Mouse (Mus musculus) limb, embryonic 13.5 days (tissue): ENCODE measurements around the gene Flnb. TPM values are rescaled to one million over a fixed set of nuclear protein-coding genes. Genes with fewer than 3 reads are reported as not detected.

ENCODE experiments used
- ATAC-seq: fragments of 200-750 bp; cut with Nextera tagmentation; 2 replicates; pipeline ENCODE4 v1.8.0; 2017; ENCODE audit warnings: low read depth, moderate number of reproducible peaks, moderate TSS enrichment; ENCODE audit not compliant: low FRiP score
- H3K27ac ChIP-seq: fragments of 300-500 bp; sonication (generic); 2 replicates; pipeline ENCODE4 v1.5.1; 2015; ENCODE audit warnings: inconsistent platforms, mild to moderate bottlenecking, moderate library complexity
- H3K27me3 ChIP-seq: fragments of 300-500 bp; sonication (generic); 2 replicates; pipeline ENCODE4 v1.6.1; 2015; ENCODE audit warnings: mild to moderate bottlenecking, inconsistent platforms
- H3K36me3 ChIP-seq: fragments of 300-500 bp; sonication (generic); 2 replicates; pipeline ENCODE4 v1.6.1; 2015; ENCODE audit warnings: inconsistent platforms, mild to moderate bottlenecking, moderate library complexity
- H3K4me1 ChIP-seq: fragments of 300-500 bp; sonication (generic); 2 replicates; pipeline ENCODE4 v1.6.1; 2015; ENCODE audit warnings: inconsistent platforms
- H3K4me2 ChIP-seq: fragments of 300-500 bp; sonication (generic); replicated peaks from 2 replicates; pipeline ENCODE4 v1.6.1; 2015; ENCODE audit warnings: inconsistent platforms, mild to moderate bottlenecking, moderate library complexity
- H3K4me3 ChIP-seq: fragments of 300-500 bp; sonication (generic); 2 replicates; pipeline ENCODE4 v1.5.1; 2015; ENCODE audit warnings: moderate library complexity, mild to moderate bottlenecking, inconsistent platforms
- H3K9ac ChIP-seq: fragments of 300-500 bp; sonication (generic); 2 replicates; pipeline ENCODE4 v1.6.1; 2015; ENCODE audit warnings: mild to moderate bottlenecking, inconsistent platforms
- H3K9me3 ChIP-seq: fragments of 300-500 bp; sonication (generic); 2 replicates; pipeline ENCODE4 v1.6.1; 2016; ENCODE audit warnings: inconsistent platforms
- WGBS: fragments of 180-500 bp; shearing (Covaris S2); methylation state at CpG from one replicate; pipeline ENCODE4 v1.1.7; 2015; 5-methylcytosine and 5-hydroxymethylcytosine counted together
- polyA plus RNA-seq: library from polyadenylated mRNA; unstranded; fragments of >200 nt; fragmentation: Nextera tagmentation; extraction: Ambion mirVana; gene quantifications from 2 replicates; pipeline ENCODE4 v1.2.1, GENCODE M21; 2015

Gene Flnb
- polyA plus RNA-seq, 1 experiment from 2014 or later: 45.3 TPM

DNA sequence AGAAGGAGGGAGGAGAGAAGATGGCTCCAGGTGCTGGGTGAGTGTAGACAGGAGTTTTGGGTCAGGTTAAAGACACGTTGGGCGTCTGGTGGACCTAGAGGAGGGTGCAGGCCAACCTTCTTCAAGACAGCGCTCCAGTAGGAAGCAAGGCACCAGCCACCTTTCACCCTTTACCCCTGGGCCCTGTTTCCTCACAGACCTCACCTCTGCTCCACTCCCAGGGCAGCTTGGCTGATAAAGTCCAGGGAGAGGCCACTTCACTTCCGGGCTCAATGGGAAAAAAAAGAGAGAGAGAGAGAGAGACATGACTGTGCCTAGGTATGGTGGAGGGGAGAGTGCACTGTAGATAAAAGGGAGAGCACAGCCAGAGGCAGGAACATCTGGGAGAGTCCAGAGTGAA lies 10.0 kb upstream of the Flnb start:
- no peak overlapping the region for H3K4me2 ChIP-seq
- H3K9ac ChIP-seq: no peak overlapping the region
- H3K4me1 ChIP-seq: no peaks in the 10 kb centered on the region
- peaks cover 6% of the 10 kb centered on the region; the same call in 1 of the 2 replicates for H3K9me3 ChIP-seq
- ATAC-seq: no peak
- WGBS: 72% methylated on average over 4 of the region's 4 CpGs
- H3K4me3 ChIP-seq: no peak overlapping the region
- no peaks in the 10 kb centered on the region for H3K36me3 ChIP-seq
- no peak overlapping the region for H3K27ac ChIP-seq
- H3K27me3 ChIP-seq: no peaks in the 10 kb centered on the region

DNA sequence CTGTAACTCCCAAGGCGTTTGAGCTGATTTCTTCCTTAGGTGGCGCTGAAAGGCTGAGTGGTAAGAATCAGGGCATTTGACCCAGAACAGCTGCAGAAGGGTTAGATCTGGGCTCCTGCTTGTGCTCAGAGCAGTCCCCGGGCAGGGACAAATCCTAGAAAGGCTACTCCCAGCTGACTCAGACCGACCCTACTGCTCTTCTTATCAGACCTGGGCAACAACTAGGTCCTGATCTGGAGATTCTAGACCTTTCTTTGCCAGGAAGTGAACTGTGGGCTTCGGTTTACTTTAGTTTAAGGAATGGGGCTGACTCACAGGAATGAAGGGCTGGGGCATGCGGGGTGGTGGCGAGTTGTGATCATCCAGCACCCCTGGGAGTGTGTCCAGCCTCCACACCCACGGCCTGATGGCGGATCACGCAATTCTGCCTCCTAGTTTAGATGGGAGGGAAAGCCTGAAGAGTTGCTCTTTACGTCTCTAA lies 9.2 kb upstream of the Flnb start:
- Histone ChIP-seq H3K27ac (no peak overlapping the region), H3K9me3 (peaks cover 6% of the 10 kb centered on the region; the same call in 1 of the 2 replicates), H3K36me3 (no peaks in the 10 kb centered on the region), H3K4me2 (no peak overlapping the region), H3K4me3 (no peak overlapping the region), H3K27me3 (no peaks in the 10 kb centered on the region), H3K4me1 (no peaks in the 10 kb centered on the region), H3K9ac (no peak overlapping the region)
- 73% methylated on average over 11 of the region's 11 CpGs for WGBS
- ATAC-seq: no peak

- Histone ChIP-seq H3K4me1 (no peaks in the 10 kb centered on the region), H3K9ac (no peak overlapping the region), H3K9me3 (peaks cover 6% of the 10 kb centered on the region; the same call in 1 of the 2 replicates), H3K4me2 (no peak overlapping the region), H3K27ac (no peak overlapping the region), H3K36me3 (no peaks in the 10 kb centered on the region), H3K27me3 (no peaks in the 10 kb centered on the region), H3K4me3 (no peak overlapping the region)
- WGBS: 82% methylated on average over 12 of the region's 12 CpGs
- no peak for ATAC-seq
Observed at GRCm38 (mm10) chr14:7809043-7809955, 8.5 kb upstream of the Flnb start.

GRCm38 (mm10) chr14:7818463-7819121 lies 835 bp downstream of the Flnb start:
- no peaks in the 10 kb centered on the region for H3K27me3 ChIP-seq
- 0 out of 2 replicates have a peak, but pooled peaks have one; percentile 3 for ATAC-seq
- H3K27ac ChIP-seq: peak overlapping the region; percentile 73
- no peaks in the 10 kb centered on the region for H3K9me3 ChIP-seq
- H3K4me3 ChIP-seq: peak overlapping the region; percentile 87
- peak overlapping the region; percentile 90 for H3K9ac ChIP-seq
- H3K36me3 ChIP-seq: 0 out of 2 replicates have a peak, but pooled peaks cover 3% of the 10 kb centered on the region
- H3K4me2 ChIP-seq: peak overlapping the region; percentile 92
- peaks cover 47% of the 10 kb centered on the region for H3K4me1 ChIP-seq
- WGBS: under 1% methylated on average over 36 of the region's 36 CpGs

DNA sequence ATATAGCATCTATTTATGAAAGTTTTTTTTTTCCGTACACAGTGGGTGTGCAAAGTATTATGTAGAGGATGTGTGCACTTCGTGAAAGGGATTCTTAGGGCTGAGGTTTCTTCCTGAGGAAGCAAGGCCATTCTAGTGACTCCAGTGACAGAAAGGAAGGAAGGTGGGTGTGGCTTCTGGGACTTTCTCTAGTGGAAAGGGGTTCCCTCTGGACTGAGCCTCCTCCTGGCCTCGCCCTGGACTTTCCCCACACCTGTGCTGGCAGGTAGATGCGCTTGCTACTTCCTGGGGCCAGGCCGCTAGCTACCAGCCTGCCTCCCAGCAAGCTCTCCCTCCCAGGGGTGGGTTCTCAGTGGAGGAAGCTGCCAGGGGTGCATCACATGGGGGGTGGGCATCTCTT lies 1.7 kb downstream of the Flnb start:
- Histone ChIP-seq H3K27ac (no peak overlapping the region), H3K4me1 (peaks cover 53% of the 10 kb centered on the region), H3K4me3 (peak overlapping the region; percentile 87), H3K27me3 (no peaks in the 10 kb centered on the region), H3K4me2 (peak overlapping the region; percentile 92), H3K9me3 (no peaks in the 10 kb centered on the region), H3K36me3 (0 out of 2 replicates have a peak, but pooled peaks cover 3% of the 10 kb centered on the region), H3K9ac (peak overlapping the region; percentile 90)
- WGBS: 68% methylated on average over 5 of the region's 5 CpGs
- no peak for ATAC-seq

- H3K9ac ChIP-seq: peak overlapping the region; percentile 90
- H3K36me3 ChIP-seq: 0 out of 2 replicates have a peak, but pooled peaks cover 3% of the 10 kb centered on the region
- ATAC-seq: no peak
- peak overlapping the region; percentile 87 for H3K4me3 ChIP-seq
- no peaks in the 10 kb centered on the region for H3K9me3 ChIP-seq
- peaks cover 72% of the 10 kb centered on the region for H3K4me1 ChIP-seq
- no peaks in the 10 kb centered on the region for H3K27me3 ChIP-seq
- H3K4me2 ChIP-seq: peak overlapping the region; percentile 92
- WGBS: 50% methylated on average over 8 of the region's 8 CpGs
- H3K27ac ChIP-seq: peak overlapping the region; percentile 6; the same call in 1 of the 2 replicates
Observed at GRCm38 (mm10) chr14:7821341-7821740, 3.6 kb downstream of the Flnb start.

DNA sequence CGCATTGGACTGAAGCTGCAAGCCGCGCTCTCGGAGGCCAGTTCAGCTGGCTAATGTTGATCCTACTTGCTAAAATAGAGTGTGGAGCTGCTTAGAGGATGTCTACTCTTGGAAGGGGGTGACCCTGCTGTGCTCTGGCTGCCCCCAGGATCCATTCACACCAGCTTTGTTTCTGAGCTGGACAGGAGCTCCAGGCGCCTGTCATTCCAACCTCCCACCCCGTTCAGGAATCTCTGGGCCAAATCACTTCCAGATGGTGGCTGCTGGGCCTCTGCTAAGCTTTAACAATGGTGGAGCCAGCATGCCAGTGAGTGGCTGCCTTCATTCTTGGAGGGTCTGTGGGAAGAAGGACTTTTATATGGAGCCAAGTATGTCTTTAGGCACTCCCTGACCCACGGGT lies 4.9 kb downstream of the Flnb start:
- WGBS: 17% methylated on average over 7 of the region's 7 CpGs
- Histone ChIP-seq H3K36me3 (0 out of 2 replicates have a peak, but pooled peaks cover 3% of the 10 kb centered on the region), H3K4me3 (peak overlapping the region; percentile 87), H3K4me2 (peak overlapping the region; percentile 92), H3K9ac (no peak overlapping the region; the same call in 1 of the 2 replicates), H3K9me3 (no peaks in the 10 kb centered on the region), H3K27me3 (no peaks in the 10 kb centered on the region), H3K27ac (peak overlapping the region; percentile 86), H3K4me1 (peaks cover 84% of the 10 kb centered on the region)
- ATAC-seq: peak; percentile 62

DNA sequence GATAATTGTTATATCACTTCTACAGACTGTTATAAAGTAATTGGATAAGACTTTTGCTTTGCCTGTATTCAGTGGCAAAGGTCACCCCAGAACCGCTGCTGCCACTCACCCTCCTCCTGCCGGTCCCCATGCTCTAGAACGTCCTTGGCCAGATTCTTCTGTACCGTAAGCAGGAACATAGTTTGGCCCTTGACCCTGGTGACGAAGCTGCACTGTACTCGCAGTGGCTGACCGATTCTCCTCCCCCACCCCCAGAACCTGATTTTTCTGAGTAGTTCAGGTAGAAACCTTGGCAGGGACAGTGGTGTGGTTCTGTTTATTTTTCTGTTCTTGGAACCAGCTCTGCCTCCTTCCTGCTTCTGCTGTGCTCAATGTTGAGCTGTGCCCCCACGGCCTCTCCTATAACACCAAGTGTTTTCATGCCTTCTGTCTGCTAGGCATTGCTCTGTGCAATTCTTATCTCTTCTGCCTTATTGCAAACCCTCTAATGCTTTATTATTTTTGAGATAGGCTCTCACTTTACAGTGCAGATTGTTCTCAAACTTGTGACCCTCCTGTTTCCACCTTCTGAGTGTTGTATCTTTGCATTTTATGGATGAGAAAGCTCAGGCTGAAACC lies 7.0 kb downstream of the Flnb start:
- Histone ChIP-seq H3K4me3 (no peak overlapping the region), H3K27me3 (no peaks in the 10 kb centered on the region), H3K27ac (peak overlapping the region; percentile 95; the same call in 1 of the 2 replicates), H3K36me3 (0 out of 2 replicates have a peak, but pooled peaks cover 3% of the 10 kb centered on the region), H3K4me2 (peak overlapping the region; percentile 44), H3K4me1 (peaks cover 81% of the 10 kb centered on the region), H3K9ac (no peak overlapping the region), H3K9me3 (no peaks in the 10 kb centered on the region)
- ATAC-seq: no peak
- WGBS: 62% methylated on average over 8 of the region's 8 CpGs

GRCm38 (mm10) chr14:7826151-7826937 lies 8.6 kb downstream of the Flnb start:
- peak overlapping the region; percentile 44 for H3K4me2 ChIP-seq

DNA sequence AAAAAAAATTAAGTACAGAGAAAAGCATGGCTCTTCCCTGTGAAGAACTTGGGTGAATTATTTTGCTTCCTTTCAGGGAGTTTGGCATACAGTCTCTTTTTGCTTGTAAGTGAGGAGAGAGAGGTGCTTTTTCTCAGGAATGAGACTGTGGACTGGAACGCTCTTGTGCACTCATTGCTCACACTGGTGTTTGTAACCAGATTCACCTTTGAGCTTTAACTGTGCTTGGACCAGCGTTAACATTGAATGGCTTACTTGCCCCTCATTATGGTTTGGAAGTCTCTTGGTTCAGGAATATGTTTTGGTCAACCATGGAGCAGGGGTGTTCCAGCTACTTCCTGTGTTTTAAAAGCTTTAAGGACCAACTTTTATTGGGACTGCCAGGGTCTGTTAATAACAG lies 11.4 kb downstream of the Flnb start:
- ATAC-seq: no peak
- Histone ChIP-seq H3K9me3 (no peaks in the 10 kb centered on the region), H3K27ac (no peak overlapping the region), H3K4me1 (peaks cover 77% of the 10 kb centered on the region), H3K9ac (no peak overlapping the region), H3K4me2 (no peak overlapping the region), H3K27me3 (no peaks in the 10 kb centered on the region), H3K4me3 (no peak overlapping the region), H3K36me3 (no peaks in the 10 kb centered on the region)
- 39% methylated on average over 2 of the region's 2 CpGs for WGBS

More at GRCm38 (mm10) chr14:7826151-7826937, 8.6 kb downstream of the Flnb start:
- 37% methylated on average over 10 of the region's 10 CpGs for WGBS
- H3K27ac ChIP-seq: peak overlapping the region; percentile 95
- H3K4me1 ChIP-seq: peaks cover 72% of the 10 kb centered on the region
- no peaks in the 10 kb centered on the region for H3K9me3 ChIP-seq
- H3K4me3 ChIP-seq: no peak overlapping the region
- no peaks in the 10 kb centered on the region for H3K36me3 ChIP-seq
- ATAC-seq: peak; percentile 63
- no peaks in the 10 kb centered on the region for H3K27me3 ChIP-seq
- peak overlapping the region; percentile 32 for H3K9ac ChIP-seq
